Mouse (Mus musculus): ENCODE measurements around the gene Serpina3i.
"Not testable (repeated sequence)": the region's sequence is repeated elsewhere in the genome, so short reads cannot be mapped to it uniquely, and the experiment has no call there.

Gene Serpina3i

GRCm38 (mm10) chr12:104262863-104263262 is at the start of gene Serpina3i:
TSS of gene Serpina3i (plus strand) at chr12:104263122.
- DNase-seq (ENCODE audit: low read depth): no peak

- no peak for DNase-seq (ENCODE audit: low read depth)
Observed at GRCm38 (mm10) chr12:104213689-104214444, 49.1 kb upstream of the Serpina3i start.

- DNase-seq (ENCODE audit: low read depth): no peak
Observed at GRCm38 (mm10) chr12:104214445-104214753, 48.5 kb upstream of the Serpina3i start, which contains the start of gene Serpina3f. TSS of gene Serpina3f (plus strand) at chr12:104214544.

- DNase-seq (ENCODE audit: low read depth): no peak
Observed at GRCm38 (mm10) chr12:104215249-104215648, 47.7 kb upstream of the Serpina3i start.

GRCm38 (mm10) chr12:104221616-104222015 is 41.3 kb upstream of the Serpina3i start:
- DNase-seq (ENCODE audit: low read depth): no peak

GRCm38 (mm10) chr12:104223690-104224089 is 39.2 kb upstream of the Serpina3i start:
- DNase-seq (ENCODE audit: low read depth): no peak

GRCm38 (mm10) chr12:104224598-104225300 is 38.2 kb upstream of the Serpina3i start:
- DNase-seq (ENCODE audit: low read depth): no peak

- no peak for DNase-seq (ENCODE audit: low read depth)
Observed at GRCm38 (mm10) chr12:104230762-104231161, 32.2 kb upstream of the Serpina3i start.

DNA sequence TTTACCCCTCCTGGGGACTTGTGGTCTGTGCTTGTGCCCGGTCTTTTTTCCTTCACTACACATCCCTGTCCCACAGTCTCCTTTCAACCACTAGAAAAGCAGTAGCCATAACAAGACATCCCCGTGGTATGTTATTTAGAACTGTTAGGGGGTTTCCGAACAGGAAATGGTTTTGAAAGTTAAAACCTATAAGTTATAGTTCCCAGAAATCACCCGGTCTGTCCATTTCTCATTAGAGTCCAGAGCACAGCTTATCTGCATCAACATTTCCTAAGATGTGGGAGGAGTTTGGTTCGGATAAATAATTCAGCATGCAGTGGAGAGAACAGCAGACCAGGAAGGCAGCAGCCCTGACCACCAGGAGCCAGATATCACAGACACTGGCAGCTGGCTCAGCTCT is 27.0 kb upstream of the Serpina3i start, which contains the start of gene Serpina3g:
TSS of gene Serpina3g (plus strand) at position 331 of the 400 bp plus-strand sequence.
- no peak for DNase-seq (ENCODE audit: low read depth)

GRCm38 (mm10) chr12:104238048-104238447 is 24.9 kb upstream of the Serpina3i start:
- not testable (repeated sequence) for DNase-seq (ENCODE audit: low read depth)

GRCm38 (mm10) chr12:104243307-104243706 is 19.6 kb upstream of the Serpina3i start:
- DNase-seq (ENCODE audit: low read depth): no peak

GRCm38 (mm10) chr12:104245092-104245491 is 17.8 kb upstream of the Serpina3i start:
- DNase-seq (ENCODE audit: low read depth): no peak

DNA sequence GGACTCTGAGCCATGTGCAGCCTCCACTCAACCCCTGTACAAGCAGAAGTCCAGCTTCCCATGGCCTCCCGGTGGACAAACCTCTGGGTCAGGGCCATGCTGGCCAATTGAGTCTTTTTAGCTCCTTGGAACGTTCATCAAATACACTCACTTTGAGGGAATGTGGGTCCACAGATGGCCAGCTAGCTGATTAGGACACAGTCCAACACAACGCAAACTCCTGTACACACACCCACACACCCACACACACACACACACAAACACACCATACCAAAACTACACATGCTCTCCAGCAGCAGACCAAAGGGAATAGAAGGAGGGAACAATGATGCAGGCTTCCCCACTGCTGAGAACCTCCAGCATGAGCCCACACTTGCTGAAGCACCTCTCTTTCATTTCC is 17.3 kb upstream of the Serpina3i start:
- no peak for DNase-seq (ENCODE audit: low read depth)

DNA sequence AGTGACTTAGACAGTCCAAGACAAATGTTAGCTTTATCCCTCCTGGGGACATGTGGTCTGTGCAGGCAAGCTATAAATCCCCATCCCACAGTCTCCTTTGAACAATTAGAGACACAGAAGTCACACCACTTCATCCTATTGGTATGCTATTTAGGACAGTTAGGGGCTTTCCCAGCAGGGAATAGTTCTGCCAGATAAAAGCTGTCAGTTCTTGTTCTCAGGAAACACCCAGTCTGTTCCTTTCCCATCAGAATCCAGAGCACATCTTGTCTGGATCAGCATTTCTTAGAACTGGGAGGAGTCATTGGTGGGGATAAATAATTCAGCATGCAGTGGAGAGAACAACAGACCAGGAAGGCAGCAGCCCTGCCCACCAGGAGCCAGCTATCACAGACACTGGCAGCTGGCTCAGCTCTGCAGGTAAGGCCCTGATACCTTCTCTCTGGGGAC is 15.3 kb upstream of the Serpina3i start:
- no peak for DNase-seq (ENCODE audit: low read depth)

DNA sequence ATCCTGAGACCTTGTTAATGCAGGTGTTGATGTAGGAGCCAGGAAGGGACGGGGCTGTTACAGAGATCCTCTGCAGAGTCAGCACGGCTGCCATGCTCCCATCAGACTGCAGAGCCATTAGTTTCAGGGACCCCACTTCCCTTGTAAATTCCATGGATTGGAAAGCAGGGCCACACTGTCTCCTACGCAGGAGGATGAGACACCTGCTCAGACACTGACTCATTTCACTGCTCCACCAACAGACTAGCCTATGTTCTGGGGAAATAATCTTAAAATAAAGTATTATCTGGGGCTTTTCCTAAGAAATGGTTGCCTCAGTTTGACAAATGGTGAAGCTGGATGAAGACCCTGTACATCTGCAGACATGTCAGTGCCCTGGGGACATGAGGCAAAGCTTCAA is 14.7 kb upstream of the Serpina3i start:
- no peak for DNase-seq (ENCODE audit: low read depth)

DNA sequence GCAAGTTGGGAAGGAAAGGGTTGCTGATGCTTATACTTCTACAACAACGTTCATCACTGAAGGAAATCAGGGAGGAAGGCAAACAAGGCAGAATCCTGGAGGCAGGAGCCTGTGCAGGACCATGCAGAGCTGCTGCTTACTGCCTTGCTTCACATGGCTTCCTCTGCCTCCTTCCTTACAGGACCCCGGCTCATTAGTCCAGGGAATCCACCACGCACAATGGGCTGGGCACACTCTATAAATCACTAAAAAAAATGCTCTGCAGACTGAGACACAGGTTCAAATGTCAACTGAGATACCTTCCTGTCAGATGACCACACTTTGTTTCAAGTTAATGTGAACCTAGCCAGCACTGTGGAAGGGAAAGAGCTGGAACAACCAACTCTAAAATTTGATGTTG is 1.9 kb upstream of the Serpina3i start:
- no peak for DNase-seq (ENCODE audit: low read depth)

- DNase-seq (ENCODE audit: low read depth): no peak
Observed at GRCm38 (mm10) chr12:104266374-104266773, 3.5 kb downstream of the Serpina3i start.

GRCm38 (mm10) chr12:104278216-104279055 is 15.5 kb downstream of the Serpina3i start:
- no peak for DNase-seq (ENCODE audit: low read depth)

GRCm38 (mm10) chr12:104279056-104279435 is 16.1 kb downstream of the Serpina3i start:
- DNase-seq (ENCODE audit: low read depth): no peak

- DNase-seq (ENCODE audit: low read depth): no peak
Observed at GRCm38 (mm10) chr12:104283380-104283779, 20.5 kb downstream of the Serpina3i start.

DNA sequence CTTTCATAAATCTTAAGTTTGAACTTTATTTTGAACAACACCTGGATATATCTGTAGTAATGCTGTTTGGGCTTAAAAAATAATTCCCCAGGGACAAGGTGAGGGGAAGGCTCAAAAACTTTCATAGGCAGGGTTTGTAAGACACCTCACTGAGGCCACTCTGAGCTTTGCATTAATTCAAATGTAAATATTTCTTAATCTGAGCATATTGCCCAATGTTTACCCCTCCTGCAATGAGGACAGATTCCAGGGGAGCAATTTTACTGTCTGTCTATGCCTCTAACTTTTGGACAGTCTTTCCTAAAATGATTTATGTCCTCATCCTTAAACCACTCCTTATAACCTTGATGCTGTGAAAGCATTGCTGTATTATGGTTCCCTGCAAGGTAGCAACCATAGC is 25.4 kb downstream of the Serpina3i start:
- no peak for DNase-seq (ENCODE audit: low read depth)

DNA sequence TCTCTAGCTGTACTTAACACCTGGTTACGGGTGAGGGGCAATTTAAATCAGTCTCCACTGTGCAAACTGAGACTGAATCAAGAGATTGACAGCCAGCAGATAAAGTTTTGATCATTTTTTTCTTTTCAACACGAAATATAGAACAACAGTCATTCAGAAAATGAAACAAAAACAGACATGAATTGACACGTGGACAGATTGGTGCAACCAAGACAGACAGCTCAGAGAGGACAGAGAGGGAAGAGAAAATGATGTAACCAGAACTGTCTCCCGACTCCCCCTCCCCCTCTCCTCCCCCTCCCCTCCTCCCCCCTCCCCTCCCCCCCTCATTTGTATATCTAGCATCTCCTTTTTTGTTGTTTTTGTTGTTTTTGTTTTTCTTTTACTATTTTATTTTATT is 26.9 kb downstream of the Serpina3i start:
- no peak for DNase-seq (ENCODE audit: low read depth)

Data from naive thymus-derived CD4-positive, alpha-beta T cell, adult 2 months (primary cell).